Mouse (Mus musculus) bone marrow macrophage, adult 2 months (primary cell): ENCODE measurements around the gene Kcna1.

Experiments used
- CTCF ChIP-seq: IDR thresholded peaks from 2 replicates; pipeline ENCODE4 v1.5.1; 2012; ENCODE audit warnings: low read depth, mild to moderate bottlenecking, low read length, moderate library complexity
- POLR2A ChIP-seq: IDR thresholded peaks from 2 replicates; pipeline ENCODE4 v1.6.1; 2012; ENCODE audit warnings: mild to moderate bottlenecking, low read depth, low read length, borderline replicate concordance

DNA sequence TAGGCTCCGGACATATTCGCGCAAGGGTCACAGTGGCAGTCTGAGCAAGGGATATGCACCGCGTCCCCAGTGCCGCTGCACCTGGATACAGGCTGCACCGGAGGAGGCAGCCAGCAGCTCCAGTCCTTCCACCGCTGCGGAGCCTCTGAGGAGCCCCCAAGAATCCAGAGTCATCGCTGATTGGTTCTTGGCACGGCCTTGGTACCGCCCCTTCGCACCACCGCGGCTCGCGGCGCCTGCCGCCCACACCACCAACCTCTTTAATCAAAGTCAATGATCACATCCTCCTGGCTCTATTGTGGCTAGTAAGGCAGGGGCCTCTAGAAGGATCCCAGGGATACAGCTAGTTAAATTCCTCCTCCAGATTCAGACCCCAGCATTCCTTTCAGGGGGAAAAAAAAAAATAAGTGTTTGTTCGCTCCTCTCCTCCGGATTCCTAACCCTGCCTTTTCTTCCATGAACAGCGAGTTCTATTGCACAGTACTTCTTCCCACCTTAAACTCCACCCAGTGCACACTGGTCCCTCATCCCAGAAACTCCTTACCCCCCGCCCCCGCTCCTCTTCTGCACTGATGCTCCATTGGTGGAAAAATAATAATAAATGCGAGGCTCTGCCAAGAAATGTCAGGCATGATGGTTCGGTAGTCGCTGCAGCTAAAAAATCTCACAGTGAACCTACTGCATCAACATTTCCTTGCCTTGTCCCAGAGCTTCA, 383 bp downstream of the Kcna1 start:
- no peak for TF ChIP-seq POLR2A
- TF ChIP-seq CTCF: no peak
